Mouse (Mus musculus): ENCODE data around the gene Hhex.

Gene Hhex

DNA sequence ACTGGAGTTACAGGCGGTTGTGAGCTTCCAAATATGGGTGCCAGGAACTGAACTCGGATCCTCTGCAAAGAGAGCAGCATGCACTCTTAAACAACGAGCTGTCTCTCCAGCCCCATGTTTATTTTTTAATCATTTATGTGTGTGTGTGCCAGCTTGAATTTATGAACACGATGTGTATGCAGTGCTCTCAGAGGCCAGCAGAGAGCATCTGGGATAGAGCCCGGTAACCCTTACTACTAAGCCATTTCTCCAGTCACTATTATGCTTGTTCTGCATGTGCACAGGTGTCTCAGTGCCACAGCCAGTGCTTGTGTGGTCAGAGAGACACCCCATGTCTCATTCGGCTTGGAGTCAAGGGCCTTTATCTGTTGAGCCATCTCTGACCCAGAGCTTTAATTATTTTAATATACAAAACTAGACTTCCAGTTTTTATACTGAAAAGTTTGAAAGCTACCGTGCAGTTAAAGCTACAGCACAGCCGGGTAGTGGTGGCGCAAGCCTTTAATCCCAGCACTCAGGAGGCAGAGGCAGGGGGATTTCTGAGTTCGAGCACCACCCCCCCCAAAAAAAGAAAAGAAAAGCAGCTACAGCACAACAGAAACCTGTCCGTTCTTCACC is 3.4 kb upstream of the Hhex start:
- Histone ChIP-seq H3K4me1 (replicated peaks; ENCODE audit: low read depth, low read length) (peaks cover 26% of the 10 kb centered on the region), H3K4me3 (replicated peaks; ENCODE audit: low read length) (no peak overlapping the region), H3K36me3 (ENCODE audit: insufficient read depth, low read length) (no peaks in the 10 kb centered on the region), H3K27me3 (ENCODE audit: insufficient read depth, low read length) (peaks cover 54% of the 10 kb centered on the region), H3K9me3 (ENCODE audit: low read length) (no peaks in the 10 kb centered on the region)
- TF ChIP-seq POU5F1 (IDR thresholded peaks at IDR 0.05; ENCODE audit: borderline replicate concordance, low read length) = no peak
- no peak for TF ChIP-seq NANOG (IDR thresholded peaks at IDR 0.05; ENCODE audit: borderline replicate concordance, low read length)
- TF ChIP-seq CTCF (conservative IDR thresholded peaks at IDR 0.05; ENCODE audit: low read length) = no peak

DNA sequence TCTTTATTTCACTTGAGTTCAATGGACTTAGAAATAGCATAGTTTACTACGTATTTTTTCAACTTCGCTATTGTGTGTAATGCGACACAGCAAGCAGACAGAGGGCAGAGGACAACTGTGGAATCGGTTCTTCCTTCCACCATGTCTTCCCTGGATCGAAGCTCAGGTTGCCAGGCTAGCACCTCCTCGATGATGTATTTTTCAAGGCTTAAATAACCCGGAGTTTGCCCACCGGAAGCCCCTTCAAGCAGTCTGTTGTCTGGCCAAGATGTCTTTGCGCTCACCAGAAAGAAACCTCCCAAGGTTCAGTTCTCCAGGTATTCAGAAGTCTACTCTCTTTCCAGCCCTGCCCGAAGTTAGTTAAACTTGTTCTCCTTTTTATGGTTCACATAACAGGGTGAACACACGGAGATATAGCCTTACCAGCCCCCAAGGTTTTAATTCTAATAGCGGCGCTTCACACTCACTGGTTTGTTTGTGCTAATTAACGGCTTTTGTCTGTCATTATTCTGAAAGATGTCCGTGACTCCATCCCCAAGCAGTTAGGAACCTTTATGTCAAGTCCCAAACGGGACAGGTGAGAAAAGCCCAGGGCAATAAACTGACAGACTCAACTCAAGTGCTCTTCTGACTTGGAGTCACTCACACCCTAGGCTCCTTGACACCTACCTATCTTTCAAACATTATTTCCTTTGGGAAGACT is 1.6 kb upstream of the Hhex start:
- H3K4me3 ChIP-seq (replicated peaks; ENCODE audit: low read length) = peak overlapping the region; percentile 93
- no peaks in the 10 kb centered on the region for H3K9me3 ChIP-seq (ENCODE audit: low read length)
- peaks cover 7% of the 10 kb centered on the region; the same call in 1 of the 2 replicates for H3K36me3 ChIP-seq (ENCODE audit: insufficient read depth, low read length)
- TF ChIP-seq POU5F1 (IDR thresholded peaks at IDR 0.05; ENCODE audit: borderline replicate concordance, low read length) (no peak), NANOG (IDR thresholded peaks at IDR 0.05; ENCODE audit: borderline replicate concordance, low read length) (no peak), CTCF (conservative IDR thresholded peaks at IDR 0.05; ENCODE audit: low read length) (no peak)
- peaks cover 42% of the 10 kb centered on the region for H3K4me1 ChIP-seq (replicated peaks; ENCODE audit: low read depth, low read length)
- peaks cover 65% of the 10 kb centered on the region for H3K27me3 ChIP-seq (ENCODE audit: insufficient read depth, low read length)

GRCm38 (mm10) chr19:37433895-37434262 is 731 bp upstream of the Hhex start:
- Histone ChIP-seq H3K9me3 (ENCODE audit: low read length) (no peaks in the 10 kb centered on the region), H3K4me1 (replicated peaks; ENCODE audit: low read depth, low read length) (peaks cover 44% of the 10 kb centered on the region), H3K4me3 (replicated peaks; ENCODE audit: low read length) (peak overlapping the region; percentile 93), H3K27me3 (ENCODE audit: insufficient read depth, low read length) (peaks cover 65% of the 10 kb centered on the region), H3K36me3 (ENCODE audit: insufficient read depth, low read length) (peaks cover 11% of the 10 kb centered on the region; the same call in 1 of the 2 replicates)
- TF ChIP-seq NANOG (IDR thresholded peaks at IDR 0.05; ENCODE audit: borderline replicate concordance, low read length) = no peak
- no peak for TF ChIP-seq POU5F1 (IDR thresholded peaks at IDR 0.05; ENCODE audit: borderline replicate concordance, low read length)
- TF ChIP-seq CTCF (conservative IDR thresholded peaks at IDR 0.05; ENCODE audit: low read length) = no peak

- Histone ChIP-seq H3K36me3 (ENCODE audit: insufficient read depth, low read length) (peaks cover 21% of the 10 kb centered on the region), H3K27me3 (ENCODE audit: insufficient read depth, low read length) (peaks cover 60% of the 10 kb centered on the region), H3K9me3 (ENCODE audit: low read length) (no peaks in the 10 kb centered on the region), H3K4me1 (replicated peaks; ENCODE audit: low read depth, low read length) (peaks cover 44% of the 10 kb centered on the region), H3K4me3 (replicated peaks; ENCODE audit: low read length) (peak overlapping the region; percentile 93)
- no peak for TF ChIP-seq CTCF (conservative IDR thresholded peaks at IDR 0.05; ENCODE audit: low read length)
- no peak for TF ChIP-seq POU5F1 (IDR thresholded peaks at IDR 0.05; ENCODE audit: borderline replicate concordance, low read length)
- no peak for TF ChIP-seq NANOG (IDR thresholded peaks at IDR 0.05; ENCODE audit: borderline replicate concordance, low read length)
Observed at GRCm38 (mm10) chr19:37435041-37435852, 637 bp downstream of the Hhex start.

- Histone ChIP-seq H3K27me3 (ENCODE audit: insufficient read depth, low read length) (peaks cover 55% of the 10 kb centered on the region), H3K4me1 (replicated peaks; ENCODE audit: low read depth, low read length) (peaks cover 44% of the 10 kb centered on the region), H3K4me3 (replicated peaks; ENCODE audit: low read length) (peak overlapping the region; percentile 93), H3K36me3 (ENCODE audit: insufficient read depth, low read length) (peaks cover 21% of the 10 kb centered on the region), H3K9me3 (ENCODE audit: low read length) (no peaks in the 10 kb centered on the region)
- no peak for TF ChIP-seq NANOG (IDR thresholded peaks at IDR 0.05; ENCODE audit: borderline replicate concordance, low read length)
- TF ChIP-seq CTCF (conservative IDR thresholded peaks at IDR 0.05; ENCODE audit: low read length) = no peak
- no peak for TF ChIP-seq POU5F1 (IDR thresholded peaks at IDR 0.05; ENCODE audit: borderline replicate concordance, low read length)
Observed at GRCm38 (mm10) chr19:37435853-37436174, 1.2 kb downstream of the Hhex start.

- peaks cover 47% of the 10 kb centered on the region for H3K27me3 ChIP-seq (ENCODE audit: insufficient read depth, low read length)
- H3K9me3 ChIP-seq (ENCODE audit: low read length) = no peaks in the 10 kb centered on the region
- peaks cover 44% of the 10 kb centered on the region for H3K4me1 ChIP-seq (replicated peaks; ENCODE audit: low read depth, low read length)
- TF ChIP-seq CTCF (conservative IDR thresholded peaks at IDR 0.05; ENCODE audit: low read length) = no peak
- no peak for TF ChIP-seq NANOG (IDR thresholded peaks at IDR 0.05; ENCODE audit: borderline replicate concordance, low read length)
- TF ChIP-seq POU5F1 (IDR thresholded peaks at IDR 0.05; ENCODE audit: borderline replicate concordance, low read length) = no peak
- H3K4me3 ChIP-seq (replicated peaks; ENCODE audit: low read length) = peak overlapping the region; percentile 93
- peaks cover 21% of the 10 kb centered on the region for H3K36me3 ChIP-seq (ENCODE audit: insufficient read depth, low read length)
Observed at GRCm38 (mm10) chr19:37436514-37437288, 2.1 kb downstream of the Hhex start.

- Histone ChIP-seq H3K27me3 (ENCODE audit: insufficient read depth, low read length) (peaks cover 45% of the 10 kb centered on the region), H3K36me3 (ENCODE audit: insufficient read depth, low read length) (peaks cover 21% of the 10 kb centered on the region), H3K9me3 (ENCODE audit: low read length) (no peaks in the 10 kb centered on the region), H3K4me3 (replicated peaks; ENCODE audit: low read length) (peak overlapping the region; percentile 93), H3K4me1 (replicated peaks; ENCODE audit: low read depth, low read length) (peaks cover 44% of the 10 kb centered on the region)
- TF ChIP-seq CTCF (conservative IDR thresholded peaks at IDR 0.05; ENCODE audit: low read length) = no peak
- no peak for TF ChIP-seq POU5F1 (IDR thresholded peaks at IDR 0.05; ENCODE audit: borderline replicate concordance, low read length)
- no peak for TF ChIP-seq NANOG (IDR thresholded peaks at IDR 0.05; ENCODE audit: borderline replicate concordance, low read length)
Observed at GRCm38 (mm10) chr19:37437289-37437606, 2.6 kb downstream of the Hhex start.

DNA sequence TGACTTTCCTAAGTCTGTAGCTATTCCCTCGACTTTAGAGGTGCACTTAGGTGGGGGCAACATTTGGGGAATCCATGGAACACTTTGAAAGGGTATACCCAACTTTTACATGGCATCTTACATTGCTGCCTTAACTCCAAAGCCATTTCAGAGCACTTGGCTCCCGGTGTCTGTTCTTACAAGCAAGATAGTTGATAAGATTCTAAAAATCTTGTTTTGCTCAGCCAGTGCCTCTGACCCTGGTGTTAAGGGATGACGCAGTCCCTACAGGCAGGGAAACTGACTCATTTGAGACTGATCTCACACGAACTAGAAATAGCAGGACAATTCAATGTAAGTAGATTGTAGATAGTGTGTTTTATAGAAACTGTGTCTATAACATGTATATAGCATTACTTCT is 5.6 kb downstream of the Hhex start:
- Histone ChIP-seq H3K4me1 (replicated peaks; ENCODE audit: low read depth, low read length) (peaks cover 28% of the 10 kb centered on the region), H3K27me3 (ENCODE audit: insufficient read depth, low read length) (peaks cover 22% of the 10 kb centered on the region), H3K36me3 (ENCODE audit: insufficient read depth, low read length) (peaks cover 21% of the 10 kb centered on the region), H3K9me3 (ENCODE audit: low read length) (no peaks in the 10 kb centered on the region), H3K4me3 (replicated peaks; ENCODE audit: low read length) (no peak overlapping the region)
- TF ChIP-seq CTCF (conservative IDR thresholded peaks at IDR 0.05; ENCODE audit: low read length) = no peak
- TF ChIP-seq NANOG (IDR thresholded peaks at IDR 0.05; ENCODE audit: borderline replicate concordance, low read length) = no peak
- no peak for TF ChIP-seq POU5F1 (IDR thresholded peaks at IDR 0.05; ENCODE audit: borderline replicate concordance, low read length)
